In genomic region chr10:80347514-80347967, GRCm38 (mm10) we compare ENCODE assay signal across 9 mouse cellular contexts. TPM values are rescaled to one million over a fixed set of nuclear protein-coding genes. Genes with fewer than 3 reads are reported as not detected.
DNase-seq lines count a peak whose midpoint lies in the region; ATAC-seq and TF ChIP-seq lines count a peak whose summit lies in the region.
"Had no signal": no experiment of that assay in that cellular context is flagged by ENCODE, and none has a peak within 500 bp of the region (broad histone marks: within the 10 kb centered on the region; RNA-seq: fewer than 3 reads in every experiment).

No protein-coding gene starts in this region.

- peak overlapping the region; percentile 53 for H3K4me2 ChIP-seq in kidney, postnatal 0 days (ENCODE audit: low read length)
- peak overlapping the region; percentile 97 for H3K4me2 ChIP-seq in myocyte (ENCODE audit: low read depth)

- H3K4me3 ChIP-seq in kidney, postnatal 0 days (replicated peaks; ENCODE audit: low read depth, low read length) = peak overlapping the region; percentile 30
- H3K4me3 ChIP-seq in bone marrow macrophage, adult 2 months (ENCODE audit: insufficient read depth, low read length) = peak overlapping the region; percentile 63
- H3K4me3 ChIP-seq in myocyte = peak overlapping the region; percentile 95

- TF ChIP-seq CTCF in kidney, postnatal 0 days (IDR thresholded peaks at IDR 0.05; ENCODE audit: low read depth) = no peak
- TF ChIP-seq CTCF in bone marrow macrophage, adult 2 months (IDR thresholded peaks at IDR 0.05; ENCODE audit: low read depth, low read length) = no peak

- H3K27me3 ChIP-seq in kidney, postnatal 0 days (ENCODE audit: insufficient read depth, low read length) = peaks cover 27% of the 10 kb centered on the region
- peaks cover 4% of the 10 kb centered on the region for H3K27me3 ChIP-seq in myocyte (ENCODE audit: control insufficient read depth, insufficient read depth, insufficient read length)

- 8% methylated on average over 17 of the region's 17 CpGs for WGBS in kidney, postnatal 0 days

- DNase-seq in kidney, postnatal 0 days (ENCODE audit: low spot score) = no peak
- no peak for DNase-seq in kidney, adult 8-10 months
- DNase-seq in heart, postnatal 4 days = peak; percentile 45
- DNase-seq in spleen, postnatal 4 days (ENCODE audit: low spot score in 2 of 2) = no peak
- DNase-seq in adrenal gland, postnatal 25 days = no peak
- no peak for DNase-seq in thymus, postnatal 10 days (ENCODE audit: low spot score in 2 of 2)

- H3K9ac ChIP-seq in kidney, postnatal 0 days (ENCODE audit: low read depth, low read length) = peak overlapping the region; percentile 37; the same call in 1 of the 2 replicates

- peak overlapping the region; percentile 6 for H3ac ChIP-seq in myocyte (ENCODE audit: control insufficient read depth, insufficient read length)

- no peak overlapping the region for H3K27ac ChIP-seq in kidney, postnatal 0 days
- no peak overlapping the region for H3K27ac ChIP-seq in bone marrow macrophage, adult 2 months (ENCODE audit: insufficient read depth, low read depth, low read length)

- no peaks in the 10 kb centered on the region for H3K79me2 ChIP-seq in myocyte (ENCODE audit: control insufficient read depth, insufficient read depth)

- H3K36me3 ChIP-seq in kidney, postnatal 0 days (ENCODE audit: insufficient read depth, low read length) = no peaks in the 10 kb centered on the region
- H3K36me3 ChIP-seq in myocyte (ENCODE audit: control insufficient read depth, insufficient read depth) = no peaks in the 10 kb centered on the region

- ATAC-seq in kidney, postnatal 0 days (replicated peaks; ENCODE audit: low FRiP score, low read depth) = no peak

- H3K4me1 ChIP-seq in kidney, postnatal 0 days (replicated peaks; ENCODE audit: insufficient read depth, low read length) = peaks cover 21% of the 10 kb centered on the region
- peaks cover 3% of the 10 kb centered on the region; the same call in 1 of the 2 replicates for H3K4me1 ChIP-seq in bone marrow macrophage, adult 2 months (ENCODE audit: control insufficient read depth, insufficient read depth, low read length)

- no peak for TF ChIP-seq POLR2A in bone marrow macrophage, adult 2 months (IDR thresholded peaks at IDR 0.05; ENCODE audit: borderline replicate concordance, low read depth, low read length)
- TF ChIP-seq POLR2A in myocyte (IDR thresholded peaks at IDR 0.05; ENCODE audit: insufficient read length, low read depth) = peak; percentile 29

- no peaks in the 10 kb centered on the region for H3K9me3 ChIP-seq in kidney, postnatal 0 days (replicated peaks; ENCODE audit: low read length)

TF ChIP-seq in myocyte, 11 proteins besides CTCF, POLR2A, EP300 and RAD21:
- TF ChIP-seq TCF3 (IDR thresholded peaks at IDR 0.05; ENCODE audit: insufficient read length, low read depth) (no peak), REST (IDR thresholded peaks at IDR 0.05; ENCODE audit: insufficient read depth, insufficient read length) (no peak), MAX (IDR thresholded peaks at IDR 0.05; ENCODE audit: low read depth) (no peak), MYOD1 (IDR thresholded peaks at IDR 0.05; ENCODE audit: control insufficient read depth in 1 of 3, insufficient read length in 2 of 3, low read depth in 2 of 3) (peak in 1 of 3 experiments; percentile 36), TCF12 (IDR thresholded peaks at IDR 0.05; ENCODE audit: insufficient read depth, poor library complexity, severe bottlenecking) (no peak), USF1 (IDR thresholded peaks at IDR 0.05; ENCODE audit: low read depth) (no peak), MYOG (IDR thresholded peaks at IDR 0.05; ENCODE audit: control insufficient read depth in 1 of 3, insufficient read depth in 1 of 3, insufficient read length in 2 of 3, low read depth in 2 of 3) (peak in 1 of 3 experiments; percentile 28), POLR2AphosphoS2 (IDR thresholded peaks at IDR 0.05; ENCODE audit: insufficient read length, low read depth) (no peak), SRF (IDR thresholded peaks at IDR 0.05; ENCODE audit: control insufficient read depth, insufficient read length, low read depth) (no peak), E2F4 (IDR thresholded peaks at IDR 0.05; ENCODE audit: insufficient read depth) (no peak), CEBPB (IDR thresholded peaks at IDR 0.05; ENCODE audit: insufficient read depth, poor library complexity, severe bottlenecking) (no peak)

RNA-seq across cellular contexts. Expression of gene Adamtsl5, which starts 0.7 kb away (rescaled TPM):
- polyA plus RNA-seq in kidney, postnatal 0 days (2015; fragmentation: Nextera tagmentation; extraction: Ambion mirVana) = 3.0 and 3.2 TPM in 2 replicates
- polyA plus RNA-seq in bone marrow macrophage, adult 2 months (2012; ENCODE audit: insufficient read depth, insufficient read length, missing spikeins) = 7.6 and 8.8 TPM in 2 replicates
- 10 to 100 TPM; 32.8 to 34.2 TPM for total RNA-seq in heart, postnatal 4 days (2021)
- 57.8 TPM for polyA plus RNA-seq in myocyte (2012; fragmentation: generic; extraction: Trizol)
- 8.9 and 10.4 TPM in 2 replicates for total RNA-seq in adrenal gland, postnatal 25 days (2021)
- total RNA-seq: neutrophil, adult 5-6 weeks had no signal

RNA-seq across cellular contexts. Expression of gene Plk5, which starts 8.7 kb away (rescaled TPM):
- polyA plus RNA-seq in kidney, postnatal 0 days (2015; fragmentation: Nextera tagmentation; extraction: Ambion mirVana) = 0.51 and 1.0 TPM in 2 replicates
- not detected in 2 replicates for polyA plus RNA-seq in bone marrow macrophage, adult 2 months (2012; ENCODE audit: insufficient read depth, insufficient read length, missing spikeins)
- total RNA-seq in heart, postnatal 4 days (2021) = not detected
- polyA plus RNA-seq in myocyte (2012; fragmentation: generic; extraction: Trizol) = 0.05 TPM
- 0.15 TPM in 1 of 2 replicates, not detected in the other for total RNA-seq in adrenal gland, postnatal 25 days (2021)
- total RNA-seq: neutrophil, adult 5-6 weeks had no signal

RNA-seq across cellular contexts. Expression of gene Reep6, which starts 17.8 kb away (rescaled TPM):
- polyA plus RNA-seq in kidney, postnatal 0 days (2015; fragmentation: Nextera tagmentation; extraction: Ambion mirVana) = 11.7 and 12.1 TPM in 2 replicates
- polyA plus RNA-seq in bone marrow macrophage, adult 2 months (2012; ENCODE audit: insufficient read depth, insufficient read length, missing spikeins) = 1.5 TPM in 1 of 2 replicates, not detected in the other
- 1 to 10 TPM; 1.6 to 1.8 TPM for total RNA-seq in heart, postnatal 4 days (2021)
- polyA plus RNA-seq in myocyte (2012; fragmentation: generic; extraction: Trizol) = 25.7 TPM
- total RNA-seq in adrenal gland, postnatal 25 days (2021) = 8.0 and 12.8 TPM in 2 replicates
- total RNA-seq: neutrophil, adult 5-6 weeks had no signal

RNA-seq across cellular contexts. Expression of gene Pcsk4, which starts 18.2 kb away (rescaled TPM):
- polyA plus RNA-seq in kidney, postnatal 0 days (2015; fragmentation: Nextera tagmentation; extraction: Ambion mirVana) = 5.4 and 5.9 TPM in 2 replicates
- 2.2 and 2.5 TPM in 2 replicates for polyA plus RNA-seq in bone marrow macrophage, adult 2 months (2012; ENCODE audit: insufficient read depth, insufficient read length, missing spikeins)
- total RNA-seq in heart, postnatal 4 days (2021) = 1 to 10 TPM; 1.3 to 2.0 TPM
- polyA plus RNA-seq in myocyte (2012; fragmentation: generic; extraction: Trizol) = 2.1 TPM
- total RNA-seq in adrenal gland, postnatal 25 days (2021) = 3.0 and 4.3 TPM in 2 replicates
- total RNA-seq: neutrophil, adult 5-6 weeks had no signal

RNA-seq across cellular contexts. Expression of gene 2310011J03Rik, which starts 27.2 kb away (rescaled TPM):
- 52.2 and 53.6 TPM in 2 replicates for polyA plus RNA-seq in kidney, postnatal 0 days (2015; fragmentation: Nextera tagmentation; extraction: Ambion mirVana)
- polyA plus RNA-seq in bone marrow macrophage, adult 2 months (2012; ENCODE audit: insufficient read depth, insufficient read length, missing spikeins) = 38.8 and 39.3 TPM in 2 replicates
- total RNA-seq in heart, postnatal 4 days (2021) = 10 to 100 TPM; 16.9 TPM
- polyA plus RNA-seq in myocyte (2012; fragmentation: generic; extraction: Trizol) = 44.0 TPM
- total RNA-seq in adrenal gland, postnatal 25 days (2021) = 31.7 and 33.5 TPM in 2 replicates

Comparison
In these comparisons a context has a peak if more than half of its experiments do, and no peak if none do; other contexts are left out.
1. H3K4me3 ChIP-seq: peak in every context shown above with its lines; median percentile 95 in myocyte; 63 in bone marrow macrophage, adult 2 months; 30 in kidney, postnatal 0 days.